Mouse (Mus musculus) CH12.LX (cell line): ENCODE data around the gene Cyp24a1. TPM values are rescaled to one million over a fixed set of nuclear protein-coding genes. Genes with fewer than 3 reads are reported as not detected.
"Not testable (repeated sequence)": the region's sequence is repeated elsewhere in the genome, so short reads cannot be mapped to it uniquely, and the experiment has no call there.

Experiments used
- DNase-seq: peaks from one replicate; pipeline ENCODE4 v3.0.0-alpha.2; 2013; ENCODE audit errors: extremely low read depth
- H3K27ac ChIP-seq: 2 replicates; pipeline ENCODE4 v1.5.1; 2012; ENCODE audit warnings: low read depth, mild to moderate bottlenecking, control low read depth, moderate library complexity; ENCODE audit not compliant: insufficient read depth
- H3K27me3 ChIP-seq: replicated peaks from 2 replicates; pipeline ENCODE3; 2012; ENCODE audit warnings: inconsistent platforms
- H3K36me3 ChIP-seq, 2 experiments: replicated peaks in 1 of 2; 2 replicates each; pipeline versions ENCODE3 to v1.6.1; 2012; ENCODE audit warnings: inconsistent platforms in 1 of 2, low read length in 1 of 2, mild to moderate bottlenecking in 1 of 2, mixed read lengths in 1 of 2, moderate library complexity in 1 of 2; ENCODE audit not compliant: control insufficient read depth in 1 of 2, insufficient read depth in 1 of 2
- H3K4me1 ChIP-seq, 2 experiments: 2 replicates each; pipeline ENCODE4 v1.6.1; 2012; ENCODE audit warnings: inconsistent platforms in 1 of 2, moderate library complexity in 1 of 2; ENCODE audit not compliant: insufficient read depth in 2 of 2, control insufficient read depth in 1 of 2
- H3K4me2 ChIP-seq: 2 replicates; pipeline ENCODE4 v1.6.1; 2012; ENCODE audit warnings: low read depth, mild to moderate bottlenecking, control low read depth; ENCODE audit not compliant: poor library complexity, insufficient read depth, severe bottlenecking
- H3K4me3 ChIP-seq, 3 experiments: fragments of 150-350 bp in 1 of 3; sonication (generic) in 1 of 3; replicated peaks in 1 of 3; 2 replicates each; pipeline versions ENCODE3 to v1.5.1; 2011 to 2012; ENCODE audit warnings: low read depth in 2 of 3, low read length in 2 of 3, mild to moderate bottlenecking in 2 of 3, moderate library complexity in 2 of 3, control low read depth in 1 of 3, improper control_type of control experiment in 1 of 3, inconsistent platforms in 1 of 3, mixed read lengths in 1 of 3; ENCODE audit not compliant: poor library complexity in 1 of 3
- H3K79me2 ChIP-seq: replicated peaks from 2 replicates; pipeline ENCODE4 v1.6.1; 2012; ENCODE audit warnings: mild to moderate bottlenecking, moderate library complexity; ENCODE audit not compliant: control insufficient read depth, poor library complexity, insufficient read depth, severe bottlenecking; ENCODE audit errors: extremely low read depth
- H3K9ac ChIP-seq: 2 replicates; pipeline ENCODE4 v1.6.1; 2012; ENCODE audit warnings: low read depth, mild to moderate bottlenecking, control low read depth, moderate library complexity; ENCODE audit not compliant: insufficient read depth
- H3K9me3 ChIP-seq: replicated peaks from 2 replicates; pipeline ENCODE3; 2012; ENCODE audit warnings: low read length, inconsistent platforms, mixed read lengths
- CHD1 ChIP-seq: IDR thresholded peaks from 2 replicates; pipeline ENCODE4 v1.6.1; 2012; ENCODE audit warnings: low read depth, low read length, improper control_type of control experiment, inconsistent platforms
- CTCF ChIP-seq, 2 experiments: IDR thresholded peaks in 1 of 2; conservative IDR thresholded peaks in 1 of 2; 2 replicates each; pipeline ENCODE4 v1.5.1; 2011 to 2012; ENCODE audit warnings: low read depth in 2 of 2, low read length in 2 of 2, improper control_type of control experiment in 1 of 2, inconsistent platforms in 1 of 2, mild to moderate bottlenecking in 1 of 2, moderate library complexity in 1 of 2
- ETS1 ChIP-seq: conservative IDR thresholded peaks from 2 replicates; pipeline ENCODE4 v1.6.1; 2012; ENCODE audit warnings: low read depth, mild to moderate bottlenecking, inconsistent platforms, low read length, improper control_type of control experiment, moderate library complexity
- MAFK ChIP-seq: IDR thresholded peaks from 2 replicates; pipeline ENCODE4 v1.6.1; 2011; ENCODE audit warnings: low read length, improper control_type of control experiment; ENCODE audit not compliant: insufficient replicate concordance
- RAD21 ChIP-seq: IDR thresholded peaks from 2 replicates; pipeline ENCODE4 v1.6.1; 2011; ENCODE audit warnings: low read depth, mild to moderate bottlenecking, low read length, improper control_type of control experiment, moderate library complexity
- SMC3 ChIP-seq: IDR thresholded peaks from 2 replicates; pipeline ENCODE4 v1.6.1; 2011; ENCODE audit warnings: low read depth, low read length, improper control_type of control experiment
- USF1 ChIP-seq: IDR thresholded peaks from 2 replicates; pipeline ENCODE4 v1.6.1; 2014; ENCODE audit warnings: low read depth, mild to moderate bottlenecking, inconsistent platforms, low read length, improper control_type of control experiment
- ZNF384 ChIP-seq: IDR thresholded peaks from 2 replicates; pipeline ENCODE4 v1.6.1; 2012; ENCODE audit warnings: low read depth, low read length, improper control_type of control experiment, inconsistent platforms
- dilution Hi-C: fragments of 300-500 bp; cut with MboI; formaldehyde crosslinking; loops from 2 replicates; pipeline ENCODE4 v1.14.3; 2020; ENCODE audit warnings: low sequenced_read_pairs; ENCODE audit not compliant: extremely low pct_unique_long_range_greater_than_20kb, extremely low pct_ligation_motif_present
- in situ Hi-C: fragments of 300-500 bp; cut with MboI; formaldehyde crosslinking; loops from 3 replicates; pipeline ENCODE4 v1.14.3; 2019; ENCODE audit warnings: low sequenced_read_pairs, low pct_ligation_motif_present, low pct_unique_long_range_greater_than_20kb, mixed read lengths
- polyA plus RNA-seq: library from polyadenylated mRNA; unstranded; fragments of >175 nt; gene quantifications from 2 replicates; pipeline ENCODE4 v1.2.1, GENCODE M21; 2012; ENCODE audit warnings: low read depth; ENCODE audit not compliant: insufficient read length
- total RNA-seq, 2 experiments: library from RNA; depleted of rRNA; stranded (reverse); fragments of 300-350 nt in 1 of 2; fragments of >200 nt in 1 of 2; gene quantifications; 2 replicates each; pipeline ENCODE4 v1.2.3; 2012 to 2014

Cyp24a1 gene
- total and polyA plus RNA-seq, 3 experiments = not detected

DNA sequence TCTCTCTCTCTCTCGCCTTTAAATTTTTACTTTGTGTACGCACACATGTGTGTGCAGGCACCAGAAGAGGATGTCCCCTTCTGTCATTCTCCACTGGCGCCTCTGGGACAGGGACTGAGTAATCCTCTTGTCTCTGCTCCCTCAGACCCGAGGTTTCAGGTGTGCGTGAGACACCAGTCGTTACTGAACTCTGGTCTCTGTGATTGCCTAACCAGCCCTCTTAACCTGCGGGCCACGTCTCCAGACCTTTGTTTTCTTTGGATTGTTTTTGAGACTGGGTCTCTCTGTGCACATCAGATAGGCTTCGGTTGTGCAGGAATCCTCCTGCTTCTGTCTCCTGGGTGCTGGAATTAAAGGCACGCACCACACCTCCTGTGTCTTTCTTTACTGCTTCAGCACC, 37.8 kb downstream of the Cyp24a1 start:
- no peak overlapping the region for H3K4me2 ChIP-seq
- H3K9me3 ChIP-seq = no peaks in the 10 kb centered on the region
- no peak overlapping the region for H3K27ac ChIP-seq
- TF ChIP-seq CHD1 (no peak), MAFK (no peak), ETS1 (no peak)
- TF ChIP-seq, all 38 proteins: peak for 0
- peaks cover 81% of the 10 kb centered on the region for H3K27me3 ChIP-seq
- dilution Hi-C loops = no loop called here
- no peak overlapping the region for H3K4me3 ChIP-seq
- no peak for DNase-seq
- H3K4me1 ChIP-seq = no peaks in the 10 kb centered on the region
- in situ Hi-C loops = no loop called here
- H3K36me3 ChIP-seq = no peaks in the 10 kb centered on the region
- H3K9ac ChIP-seq = no peak overlapping the region
- H3K79me2 ChIP-seq = no peaks in the 10 kb centered on the region

DNA sequence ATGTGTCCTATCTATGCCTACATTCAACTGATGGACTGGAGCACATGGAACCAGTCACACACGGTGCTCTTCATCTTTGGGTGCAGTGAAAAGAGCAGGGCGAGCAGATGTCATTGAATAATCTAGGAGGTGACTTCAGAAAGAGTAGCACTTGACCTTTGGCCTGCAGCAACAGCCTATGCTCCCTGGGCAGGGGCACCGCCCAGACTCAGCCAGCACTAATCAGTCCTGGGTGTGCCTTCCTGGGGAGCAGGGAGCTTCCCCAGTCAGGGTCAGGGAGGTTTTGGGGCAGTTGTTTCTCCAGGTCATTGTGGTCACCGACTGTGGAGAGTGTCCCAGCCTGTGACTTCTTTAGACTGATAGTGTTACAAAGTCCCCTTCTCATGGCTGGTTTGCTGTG, 43.1 kb downstream of the Cyp24a1 start:
- H3K27ac ChIP-seq, H3K36me3 ChIP-seq, H3K4me3 ChIP-seq, dilution Hi-C loops, H3K4me2 ChIP-seq, H3K9me3 ChIP-seq, H3K79me2 ChIP-seq, DNase-seq, H3K9ac ChIP-seq, H3K4me1 ChIP-seq: not testable (repeated sequence)
- peaks cover 81% of the 10 kb centered on the region for H3K27me3 ChIP-seq
- in situ Hi-C loops = loop anchor here (5.0 kb wide), 1 partner anchor 53 kb away; no protein-coding TSS in a partner anchor

DNA sequence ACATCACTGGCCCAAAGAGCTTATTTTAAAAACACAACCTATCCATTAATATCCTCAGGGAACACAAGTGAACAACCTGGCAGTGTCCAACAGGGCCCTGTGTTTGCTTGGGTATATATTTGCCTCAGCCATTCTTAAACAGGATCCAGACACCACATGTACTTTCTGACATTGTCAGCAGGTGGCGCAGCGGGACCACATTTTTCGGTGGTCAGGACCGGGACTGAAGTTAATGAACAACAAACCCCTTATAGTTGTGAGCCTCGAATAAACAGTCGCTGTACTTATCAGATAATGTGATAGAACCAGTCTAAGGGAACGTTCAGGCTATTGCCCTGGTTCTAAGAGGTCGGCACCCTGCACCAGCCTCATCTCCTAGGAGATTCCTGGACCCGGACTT, 46.0 kb downstream of the Cyp24a1 start:
- H3K9ac ChIP-seq = no peak overlapping the region
- no peaks in the 10 kb centered on the region for H3K9me3 ChIP-seq
- H3K4me2 ChIP-seq = no peak overlapping the region
- TF ChIP-seq CTCF (conservative IDR thresholded peaks at IDR 0.05 in 1 of 2, IDR thresholded peaks at IDR 0.05 in 1 of 2; ENCODE audit: low read depth in 2 of 2, low read length in 2 of 2) (peak; percentile 62 to 92), RAD21 (peak; percentile 82), ZNF384 (no peak), SMC3 (peak; percentile 88)
- TF ChIP-seq, all 38 proteins: peak for 3
- Histone ChIP-seq H3K4me3 (no peak overlapping the region), H3K27me3 (peaks cover 80% of the 10 kb centered on the region), H3K27ac (no peak overlapping the region), H3K36me3 (no peaks in the 10 kb centered on the region), H3K79me2 (no peaks in the 10 kb centered on the region), H3K4me1 (no peaks in the 10 kb centered on the region)
- peak; percentile 66 for DNase-seq
- in situ Hi-C loops (loop anchor here (5.0 kb wide), 1 partner anchor 56 kb away; no protein-coding TSS in a partner anchor), dilution Hi-C loops (no loop called here)

DNA sequence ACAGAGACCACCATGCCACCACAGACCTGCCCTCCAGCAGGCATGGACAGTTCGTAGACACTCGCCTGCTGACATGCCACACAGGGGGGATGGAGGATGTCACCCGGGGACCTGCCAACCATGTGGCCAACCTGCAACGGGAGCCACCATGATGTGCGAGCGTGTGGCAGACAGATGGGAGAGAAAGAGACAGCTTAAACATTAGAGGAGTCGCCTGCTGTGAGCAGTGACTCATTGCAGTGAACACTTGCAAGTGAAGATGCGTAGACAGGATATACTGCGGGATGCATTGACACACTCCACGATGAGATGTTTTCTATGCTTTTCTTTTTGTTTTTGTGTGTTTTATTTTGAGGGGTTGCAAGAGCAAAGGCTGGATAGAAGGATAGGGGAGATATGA, 49.3 kb downstream of the Cyp24a1 start:
- Histone ChIP-seq H3K27me3 (peaks cover 81% of the 10 kb centered on the region), H3K4me1 (no peaks in the 10 kb centered on the region), H3K36me3 (no peaks in the 10 kb centered on the region), H3K4me3 (no peak overlapping the region), H3K4me2 (no peak overlapping the region), H3K9ac (no peak overlapping the region), H3K9me3 (no peaks in the 10 kb centered on the region), H3K79me2 (no peaks in the 10 kb centered on the region), H3K27ac (no peak overlapping the region)
- dilution Hi-C loops (no loop called here), in situ Hi-C loops (no loop called here)
- no peak for DNase-seq
- no peak for TF ChIP-seq USF1
